Mouse (Mus musculus): Measurements from ENCODE around the gene Prkch.

- TF ChIP-seq CTCF (IDR thresholded peaks at IDR 0.05; ENCODE audit: borderline replicate concordance, extremely low read depth, insufficient read depth, insufficient read length) (no peak), POLR2A (IDR thresholded peaks at IDR 0.05; ENCODE audit: borderline replicate concordance, extremely low read depth, insufficient read depth, insufficient read length, poor library complexity, severe bottlenecking) (no peak)
Observed at GRCm38 (mm10) chr12:73815892-73816291, 231.3 kb downstream of the Prkch start.

All from brain, embryonic 14.5 days (tissue).